Mouse (Mus musculus): ENCODE results near the gene Ltb4r1. TPM values are rescaled to one million over a fixed set of nuclear protein-coding genes. Genes with fewer than 3 reads are reported as not detected.

The Ltb4r1 gene
- polyA plus RNA-seq (2012): 0.21 TPM in 1 of 2 replicates, not detected in the other

- no peak for TF ChIP-seq GATA1 (IDR thresholded peaks at IDR 0.05; ENCODE audit: low read length)
These were observed at the start of gene Ltb4r1 for GRCm38 (mm10) chr14:55765696-55766095. Gene Ltb4r1 (plus strand): TSS chr14:55765962.

- no peak for TF ChIP-seq GATA1 (IDR thresholded peaks at IDR 0.05; ENCODE audit: low read length)
These were observed 49.5 kb upstream of the Ltb4r1 start for GRCm38 (mm10) chr14:55716271-55716670.

- TF ChIP-seq GATA1 (IDR thresholded peaks at IDR 0.05; ENCODE audit: low read length): no peak
These were observed 48.9 kb upstream of the Ltb4r1 start for GRCm38 (mm10) chr14:55716884-55717283.

- no peak for TF ChIP-seq GATA1 (IDR thresholded peaks at IDR 0.05; ENCODE audit: low read length)
These were observed 46.0 kb upstream of the Ltb4r1 start for GRCm38 (mm10) chr14:55719737-55720136.

- TF ChIP-seq GATA1 (IDR thresholded peaks at IDR 0.05; ENCODE audit: low read length): no peak
These were observed 45.1 kb upstream of the Ltb4r1 start for GRCm38 (mm10) chr14:55720666-55721065.

GRCm38 (mm10) chr14:55721076-55721475 lies 44.7 kb upstream of the Ltb4r1 start:
- TF ChIP-seq GATA1 (IDR thresholded peaks at IDR 0.05; ENCODE audit: low read length): no peak

- TF ChIP-seq GATA1 (IDR thresholded peaks at IDR 0.05; ENCODE audit: low read length): no peak
These were observed 43.9 kb upstream of the Ltb4r1 start, which contains the start of gene Rabggta for GRCm38 (mm10) chr14:55721700-55722437. Gene Rabggta (minus strand): TSS chr14:55722263.

GRCm38 (mm10) chr14:55722438-55722945 lies 43.3 kb upstream of the Ltb4r1 start:
- TF ChIP-seq GATA1 (IDR thresholded peaks at IDR 0.05; ENCODE audit: low read length): no peak

GRCm38 (mm10) chr14:55723433-55723832 lies 42.3 kb upstream of the Ltb4r1 start:
- no peak for TF ChIP-seq GATA1 (IDR thresholded peaks at IDR 0.05; ENCODE audit: low read length)

GRCm38 (mm10) chr14:55724411-55724871 lies 41.3 kb upstream of the Ltb4r1 start:
- TF ChIP-seq GATA1 (IDR thresholded peaks at IDR 0.05; ENCODE audit: low read length): no peak

GRCm38 (mm10) chr14:55726261-55726660 lies 39.5 kb upstream of the Ltb4r1 start:
- no peak for TF ChIP-seq GATA1 (IDR thresholded peaks at IDR 0.05; ENCODE audit: low read length)

- no peak for TF ChIP-seq GATA1 (IDR thresholded peaks at IDR 0.05; ENCODE audit: low read length)
These were observed 37.7 kb upstream of the Ltb4r1 start for GRCm38 (mm10) chr14:55727889-55728685.

GRCm38 (mm10) chr14:55730116-55730515 lies 35.6 kb upstream of the Ltb4r1 start:
- TF ChIP-seq GATA1 (IDR thresholded peaks at IDR 0.05; ENCODE audit: low read length): no peak

GRCm38 (mm10) chr14:55730531-55731032 lies 35.2 kb upstream of the Ltb4r1 start:
- no peak for TF ChIP-seq GATA1 (IDR thresholded peaks at IDR 0.05; ENCODE audit: low read length)

GRCm38 (mm10) chr14:55733889-55734288 lies 31.9 kb upstream of the Ltb4r1 start:
- no peak for TF ChIP-seq GATA1 (IDR thresholded peaks at IDR 0.05; ENCODE audit: low read length)

GRCm38 (mm10) chr14:55734869-55735268 lies 30.9 kb upstream of the Ltb4r1 start:
- TF ChIP-seq GATA1 (IDR thresholded peaks at IDR 0.05; ENCODE audit: low read length): no peak

All from G1E-ER4 (cell line).